Mouse (Mus musculus) CD4-positive, CD25-positive, alpha-beta regulatory T cell, adult 4 months (primary cell): ENCODE measurements around the gene Atg16l2. TPM values are rescaled to one million over a fixed set of nuclear protein-coding genes. Genes with fewer than 3 reads are reported as not detected.
A peak's percentile ranks its signal among the peaks of the same experiment; 100 is the strongest.

ENCODE experiments used
- ATAC-seq: one replicate; pipeline ENCODE4 v1.8.0; 2017
- polyA plus RNA-seq, 2 experiments: library from polyadenylated mRNA; unstranded; fragments of 100-300 nt; shearing (Covaris generic); gene quantifications; one replicate each; pipeline ENCODE4 v1.2.1; 2017

The Atg16l2 gene
- polyA plus RNA-seq, 2 experiments from 2014 or later: 46.7 to 58.1 TPM

DNA sequence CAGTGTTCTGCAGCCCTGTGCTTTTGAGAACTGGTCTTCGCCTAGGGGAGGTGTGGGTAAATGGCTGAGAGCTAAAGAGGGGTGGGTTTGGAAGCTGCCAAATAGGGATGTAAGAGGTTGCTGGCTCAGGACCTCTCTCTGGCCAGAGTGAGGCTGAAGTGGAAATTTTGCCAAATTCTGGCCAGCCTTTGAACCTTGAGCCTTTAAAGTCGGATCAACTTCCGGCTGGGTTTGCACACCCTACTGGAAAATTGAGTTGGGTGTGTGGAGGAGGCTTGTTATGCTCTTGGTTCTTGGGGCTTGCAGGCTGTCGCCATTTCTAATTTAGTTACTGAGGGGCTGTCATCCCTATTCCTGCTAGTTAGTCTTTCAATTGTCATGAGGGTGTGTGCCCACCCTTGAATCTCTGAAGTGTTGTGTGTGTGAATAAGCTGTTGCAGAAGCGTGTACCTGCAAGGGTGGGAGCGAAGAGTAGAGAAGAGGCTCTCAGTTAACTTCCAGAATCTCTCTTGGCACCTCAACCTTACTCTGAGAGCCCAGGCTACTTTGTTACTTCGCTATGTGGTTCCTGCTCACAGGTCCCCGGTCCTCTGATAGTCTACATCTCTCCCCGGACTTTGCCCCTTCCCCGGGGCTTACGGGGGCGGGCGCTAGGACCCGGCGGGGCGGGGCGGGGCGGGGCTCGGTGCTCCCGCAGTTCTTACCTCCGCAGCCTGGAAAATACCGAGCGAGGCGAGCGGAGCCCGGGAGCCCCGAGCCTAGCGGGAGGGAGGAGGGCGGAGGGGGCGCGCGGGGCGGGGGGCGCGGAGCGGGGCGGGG lies 18.6 kb upstream of the Atg16l2 start:
- peak; percentile 47 for ATAC-seq

DNA sequence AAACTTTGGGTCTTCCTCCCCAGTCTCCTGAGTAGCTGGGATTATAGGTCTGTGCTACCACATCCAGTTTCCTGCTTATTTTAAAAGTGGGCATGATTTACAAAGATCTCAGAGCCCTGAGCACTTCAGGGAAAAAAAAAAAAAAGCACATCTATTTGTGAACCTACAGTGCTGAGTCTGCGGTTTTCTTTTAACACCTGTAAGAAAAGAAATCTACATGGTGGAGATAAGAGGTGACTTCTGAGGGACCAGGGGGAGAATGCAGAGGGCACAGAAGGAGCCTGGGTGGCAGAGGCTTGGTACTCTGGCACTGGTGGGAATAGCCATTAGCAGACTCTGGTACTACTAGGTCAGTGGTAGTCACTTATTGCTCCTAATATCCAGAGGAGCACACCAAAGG lies 17.7 kb upstream of the Atg16l2 start:
- no peak for ATAC-seq

- no peak for ATAC-seq
Observed at GRCm38 (mm10) chr7:101318848-101319247, 16.8 kb upstream of the Atg16l2 start.

GRCm38 (mm10) chr7:101317014-101317413 lies 15.0 kb upstream of the Atg16l2 start, which contains the start of gene Stard10:
Gene Stard10 (plus strand): TSS chr7:101317086.
- ATAC-seq: no peak

GRCm38 (mm10) chr7:101316591-101317001 lies 14.5 kb upstream of the Atg16l2 start:
- no peak for ATAC-seq

- no peak for ATAC-seq
Observed at GRCm38 (mm10) chr7:101315699-101316098, 13.6 kb upstream of the Atg16l2 start.

- no peak for ATAC-seq
Observed at GRCm38 (mm10) chr7:101314396-101314795, 12.3 kb upstream of the Atg16l2 start.

DNA sequence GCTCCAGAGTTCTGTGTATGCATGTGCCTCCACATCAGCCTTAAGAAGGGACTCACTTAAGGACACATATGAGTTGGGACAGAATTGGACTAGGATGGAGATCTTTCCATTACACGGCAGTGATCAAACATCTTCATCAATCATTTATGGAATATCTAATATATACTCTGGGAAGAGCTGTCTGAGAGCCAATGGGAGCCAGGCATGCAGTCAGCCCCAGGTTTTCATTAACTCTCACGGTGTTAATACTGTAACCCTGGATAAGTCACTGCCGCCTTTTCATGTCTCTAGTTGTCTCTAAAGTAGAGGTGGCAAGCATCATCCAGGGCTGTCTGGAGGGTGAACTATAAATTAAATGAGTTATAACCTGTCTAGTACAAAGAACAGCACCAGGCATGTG lies 11.0 kb upstream of the Atg16l2 start:
- ATAC-seq: no peak

DNA sequence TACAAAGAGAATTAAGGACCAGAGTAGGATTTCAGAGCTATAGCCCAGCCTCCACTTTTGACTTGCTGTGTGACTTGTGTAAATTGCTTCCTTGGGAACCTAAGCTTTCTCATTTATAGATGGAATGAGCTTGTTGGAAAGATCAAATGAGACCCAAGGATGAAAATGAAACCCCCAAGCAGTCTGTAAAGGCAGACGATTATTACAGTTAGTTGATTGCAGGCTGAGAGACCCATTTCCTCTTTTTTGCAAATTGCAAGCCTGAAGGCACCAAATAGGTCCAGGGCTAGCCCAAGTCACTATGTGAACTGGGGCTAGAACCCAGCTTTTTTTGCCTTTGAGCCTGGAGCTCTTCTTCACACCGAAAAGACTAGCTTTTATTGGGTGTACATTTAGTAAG lies 9.0 kb upstream of the Atg16l2 start:
- ATAC-seq: no peak

- peak; percentile 93 for ATAC-seq
Observed at GRCm38 (mm10) chr7:101310327-101311028, 8.4 kb upstream of the Atg16l2 start.

GRCm38 (mm10) chr7:101309985-101310326 lies 7.9 kb upstream of the Atg16l2 start:
- ATAC-seq: no peak

DNA sequence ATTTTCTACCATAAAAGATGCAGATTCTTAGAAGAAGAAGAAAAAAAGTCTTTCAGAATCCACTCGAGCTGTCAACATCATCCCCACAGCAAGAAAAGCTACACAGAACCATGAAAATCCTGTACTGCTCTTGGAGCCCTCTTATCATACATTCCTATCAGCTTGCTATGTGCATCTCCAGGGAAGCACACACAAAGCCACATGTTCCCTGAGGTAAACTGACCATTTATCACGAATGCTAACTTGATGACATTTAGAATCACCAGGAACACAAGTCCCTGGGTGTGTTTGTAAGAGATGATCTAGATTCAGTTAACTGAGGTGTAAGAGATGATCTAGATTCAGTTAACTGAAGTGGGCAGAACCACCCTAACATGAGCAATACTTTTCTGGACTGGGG lies 4.8 kb upstream of the Atg16l2 start:
- no peak for ATAC-seq

- no peak for ATAC-seq
Observed at GRCm38 (mm10) chr7:101302691-101303090, 640 bp upstream of the Atg16l2 start.

- ATAC-seq: peak; percentile 46
Observed at GRCm38 (mm10) chr7:101301361-101301880, 630 bp downstream of the Atg16l2 start.

DNA sequence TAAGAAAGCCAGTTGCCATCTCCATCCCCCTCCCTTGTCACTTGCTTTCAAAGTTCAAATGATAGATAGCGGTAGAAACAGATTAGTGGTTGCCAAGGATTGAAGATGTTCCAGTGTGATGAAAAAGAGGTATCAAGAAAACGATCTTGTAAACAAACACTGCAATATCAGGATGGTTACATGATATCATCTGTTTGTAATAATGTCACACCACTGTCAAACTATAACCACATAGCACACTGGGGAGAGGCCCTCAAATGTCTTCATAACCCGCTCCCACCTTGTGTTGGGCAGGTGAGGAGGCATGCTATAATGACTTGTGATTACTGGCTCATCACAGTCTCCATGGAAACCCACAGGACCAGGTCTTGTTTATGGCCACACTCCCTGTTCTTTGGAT lies 3.7 kb downstream of the Atg16l2 start:
- ATAC-seq: no peak

DNA sequence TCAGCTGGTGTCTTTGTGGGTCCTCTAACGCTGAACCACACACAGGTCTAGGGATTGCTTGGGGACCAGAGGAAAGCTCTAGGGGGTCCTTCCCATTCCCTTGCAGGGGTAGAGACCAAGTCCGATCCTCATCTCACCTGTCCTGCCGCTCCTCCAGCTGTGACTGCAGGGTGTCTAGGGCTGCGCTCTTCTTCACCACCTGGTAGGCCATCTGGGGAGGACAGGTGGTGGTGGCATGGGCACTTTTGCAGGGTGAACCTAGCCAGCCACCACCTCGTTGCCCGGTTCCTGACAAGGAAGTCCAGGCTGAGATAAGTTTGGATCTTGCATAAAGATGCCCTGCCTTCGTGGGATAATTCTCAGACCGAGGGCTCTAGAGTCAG lies 5.0 kb downstream of the Atg16l2 start:
- ATAC-seq: no peak

GRCm38 (mm10) chr7:101296252-101297022 lies 5.6 kb downstream of the Atg16l2 start:
- no peak for ATAC-seq

- ATAC-seq: no peak
Observed at GRCm38 (mm10) chr7:101295438-101295837, 6.6 kb downstream of the Atg16l2 start.

DNA sequence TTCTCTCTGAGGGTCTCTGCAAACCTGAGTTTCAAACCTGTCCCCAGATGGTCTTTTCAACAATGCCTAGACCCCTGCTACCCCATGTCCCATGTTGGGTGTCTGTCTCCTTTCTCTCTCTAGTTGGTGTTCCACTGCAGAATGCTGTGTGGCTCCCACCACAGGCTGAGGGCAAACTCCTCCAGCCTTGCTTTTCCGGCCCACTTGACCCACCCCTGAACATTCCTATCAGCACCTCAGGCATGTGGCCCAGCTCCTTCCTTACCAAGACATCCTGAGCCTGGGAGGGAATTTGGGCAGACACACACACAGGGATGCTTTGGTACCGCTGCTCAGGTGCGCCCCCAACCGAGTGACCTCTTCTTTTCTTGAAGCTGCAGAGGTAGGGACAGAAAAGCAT lies 8.4 kb downstream of the Atg16l2 start:
- no peak for ATAC-seq

- ATAC-seq: no peak
Observed at GRCm38 (mm10) chr7:101293138-101293537, 8.9 kb downstream of the Atg16l2 start.

DNA sequence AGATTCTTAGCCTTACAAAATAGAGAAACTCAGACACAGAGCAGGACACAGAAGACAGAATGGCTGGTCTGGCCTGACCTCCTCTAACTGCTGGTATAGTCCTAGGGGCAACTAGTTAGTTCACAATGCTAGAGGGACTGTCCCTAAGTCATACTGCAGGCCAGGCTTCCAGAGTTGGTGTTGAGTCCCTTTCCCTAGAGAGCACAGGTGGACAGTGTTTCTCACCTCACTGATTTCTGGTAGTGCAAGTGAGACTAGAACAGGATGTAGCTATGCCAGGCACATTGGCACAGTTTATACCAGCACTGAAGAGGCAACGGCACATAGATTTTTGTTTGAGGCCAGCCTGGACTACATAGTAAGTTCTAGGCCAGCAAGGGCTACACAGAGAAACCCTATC lies 9.4 kb downstream of the Atg16l2 start:
- ATAC-seq: no peak

- ATAC-seq: no peak
Observed at GRCm38 (mm10) chr7:101292086-101292485, 10.0 kb downstream of the Atg16l2 start.

DNA sequence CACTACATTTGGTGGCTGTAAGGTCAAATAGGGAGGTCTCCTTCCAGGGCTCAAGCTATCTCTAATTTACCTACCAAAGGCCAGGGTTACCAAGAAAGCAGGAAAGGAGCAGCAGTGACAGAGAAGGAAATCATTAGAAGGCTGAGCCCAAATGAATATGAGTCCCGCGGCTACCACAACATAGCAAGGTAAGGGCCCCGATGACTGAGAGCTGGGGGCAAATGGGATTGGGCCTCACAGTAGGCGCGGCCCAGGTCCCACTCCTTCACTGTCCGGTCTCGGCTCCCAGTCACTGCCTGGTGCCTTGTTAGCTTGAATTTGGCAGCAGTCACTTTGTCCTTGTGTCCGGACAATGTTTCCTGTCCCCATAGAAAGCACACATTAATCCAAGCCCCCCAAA lies 10.4 kb downstream of the Atg16l2 start:
- no peak for ATAC-seq
